Mouse (Mus musculus): ENCODE measurements around the gene Nbeal1.

GRCm38 (mm10) chr1:60293921-60294320, 113.5 kb downstream of the Nbeal1 start:
- TF ChIP-seq CTCF (IDR thresholded peaks at IDR 0.05; ENCODE audit: extremely low read depth, insufficient read length, insufficient replicate concordance, low read depth, low read length) (no peak), POLR2A (IDR thresholded peaks at IDR 0.05; ENCODE audit: low read depth, low read length) (no peak)
